Mouse (Mus musculus) frontal cortex, postnatal 10 days (tissue): ENCODE results near the gene Ntrk3.

Experiments used
- DNase-seq, 2 experiments: peaks; one replicate each; pipeline ENCODE4 v3.0.0; 2022; ENCODE audit warnings: low spot score in 2 of 2, mixed read lengths in 1 of 2

The Ntrk3 gene

GRCm38 (mm10) chr7:78376875-78377274 is 360.9 kb downstream of the Ntrk3 start:
- DNase-seq: no peak

GRCm38 (mm10) chr7:78361341-78362309 is 376.2 kb downstream of the Ntrk3 start:
- no peak for DNase-seq

GRCm38 (mm10) chr7:78347464-78347863 is 390.3 kb downstream of the Ntrk3 start:
- DNase-seq: no peak

- no peak for DNase-seq
These were observed 404.4 kb downstream of the Ntrk3 start for GRCm38 (mm10) chr7:78333422-78333821.

- peak in 1 of 2 experiments; percentile 19 for DNase-seq
These were observed 409.5 kb downstream of the Ntrk3 start for GRCm38 (mm10) chr7:78328301-78328700.

GRCm38 (mm10) chr7:78326185-78326584 is 411.6 kb downstream of the Ntrk3 start:
- no peak for DNase-seq

- DNase-seq: no peak
These were observed 419.2 kb downstream of the Ntrk3 start for GRCm38 (mm10) chr7:78318640-78319039.

- no peak for DNase-seq
These were observed 432.0 kb downstream of the Ntrk3 start for GRCm38 (mm10) chr7:78305770-78306169.

- DNase-seq: no peak
These were observed 432.8 kb downstream of the Ntrk3 start for GRCm38 (mm10) chr7:78305029-78305428.

- peak in 1 of 2 experiments; percentile 38 for DNase-seq
These were observed 440.5 kb downstream of the Ntrk3 start for GRCm38 (mm10) chr7:78297290-78297689.

- DNase-seq: no peak
These were observed 443.5 kb downstream of the Ntrk3 start for GRCm38 (mm10) chr7:78294322-78294721.

GRCm38 (mm10) chr7:78290186-78290585 is 447.6 kb downstream of the Ntrk3 start:
- DNase-seq: no peak

GRCm38 (mm10) chr7:78286516-78287238 is 451.1 kb downstream of the Ntrk3 start:
- DNase-seq: no peak

- no peak for DNase-seq
These were observed 468.1 kb downstream of the Ntrk3 start for GRCm38 (mm10) chr7:78269506-78270250.

- peak in 1 of 2 experiments; percentile 40 for DNase-seq
These were observed 470.3 kb downstream of the Ntrk3 start for GRCm38 (mm10) chr7:78267461-78268007.

GRCm38 (mm10) chr7:78264432-78265002 is 473.3 kb downstream of the Ntrk3 start:
- DNase-seq: no peak

GRCm38 (mm10) chr7:78261420-78262125 is 476.2 kb downstream of the Ntrk3 start:
- no peak for DNase-seq

- no peak for DNase-seq
These were observed 479.7 kb downstream of the Ntrk3 start for GRCm38 (mm10) chr7:78258151-78258550.

GRCm38 (mm10) chr7:78253777-78254385 is 483.9 kb downstream of the Ntrk3 start:
- DNase-seq: no peak

GRCm38 (mm10) chr7:78248119-78248642 is 489.6 kb downstream of the Ntrk3 start:
- DNase-seq: no peak
